Mouse (Mus musculus) embryonic facial prominence, embryonic 15.5 days (tissue): ENCODE data around the gene D17Wsu92e. TPM values are rescaled to one million over a fixed set of nuclear protein-coding genes. Genes with fewer than 3 reads are reported as not detected.

Source experiments
- ATAC-seq: fragments of 200-750 bp; cut with Nextera tagmentation; 2 replicates; pipeline ENCODE4 v1.8.0; 2017; ENCODE audit warnings: low read depth, moderate TSS enrichment; ENCODE audit not compliant: insufficient number of reproducible peaks, low FRiP score, low TSS enrichment
- H3K27ac ChIP-seq: fragments of 300-500 bp; sonication (generic); replicated peaks from 2 replicates; pipeline ENCODE4 v1.5.1; 2015; ENCODE audit warnings: mild to moderate bottlenecking, inconsistent platforms
- H3K27me3 ChIP-seq: fragments of 300-500 bp; sonication (generic); 2 replicates; pipeline ENCODE4 v1.6.1; 2015; ENCODE audit warnings: inconsistent platforms
- H3K36me3 ChIP-seq: fragments of 300-500 bp; sonication (generic); 2 replicates; pipeline ENCODE4 v1.6.1; 2015; ENCODE audit warnings: mild to moderate bottlenecking, inconsistent platforms
- H3K4me1 ChIP-seq: fragments of 300-500 bp; sonication (generic); 2 replicates; pipeline ENCODE4 v1.6.1; 2015; ENCODE audit warnings: inconsistent platforms
- H3K4me2 ChIP-seq: fragments of 300-500 bp; sonication (generic); replicated peaks from 2 replicates; pipeline ENCODE4 v1.6.1; 2015; ENCODE audit warnings: mild to moderate bottlenecking, inconsistent platforms
- H3K4me3 ChIP-seq: fragments of 300-500 bp; sonication (generic); replicated peaks from 2 replicates; pipeline ENCODE4 v1.5.1; 2015; ENCODE audit warnings: mild to moderate bottlenecking, inconsistent platforms
- H3K9ac ChIP-seq: fragments of 300-500 bp; sonication (generic); 2 replicates; pipeline ENCODE4 v1.6.1; 2015; ENCODE audit warnings: inconsistent platforms
- H3K9me3 ChIP-seq: fragments of 300-500 bp; sonication (generic); replicated peaks from 2 replicates; pipeline ENCODE4 v1.6.1; 2016; ENCODE audit warnings: inconsistent platforms
- WGBS: fragments of 180-500 bp; shearing (Covaris S2); methylation state at CpG from one replicate; pipeline ENCODE4 v1.1.7; 2015; 5-methylcytosine and 5-hydroxymethylcytosine counted together
- polyA plus RNA-seq: library from polyadenylated mRNA; unstranded; fragments of >200 nt; fragmentation: Nextera tagmentation; extraction: Ambion mirVana; gene quantifications from 2 replicates; pipeline ENCODE4 v1.2.1, GENCODE M21; 2015

Gene D17Wsu92e
- 18.2 and 20.6 TPM in 2 replicates for polyA plus RNA-seq

GRCm38 (mm10) chr17:27820568-27821406 lies at the start of gene D17Wsu92e:
Gene D17Wsu92e, minus strand, starts transcription at chr17:27820648.
- no peaks in the 10 kb centered on the region for H3K9me3 ChIP-seq
- 2% methylated on average over 43 of the region's 56 CpGs for WGBS
- H3K4me1 ChIP-seq: peaks cover 28% of the 10 kb centered on the region
- peak within 1 kb of the TSS; percentile 90 for H3K27ac ChIP-seq
- no peaks in the 10 kb centered on the region for H3K27me3 ChIP-seq
- H3K4me3 ChIP-seq: peak within 1 kb of the TSS; percentile 100
- ATAC-seq: peak; percentile 97
- H3K36me3 ChIP-seq: no peaks in the 10 kb centered on the region
- H3K9ac ChIP-seq: peak within 1 kb of the TSS; percentile 94
- H3K4me2 ChIP-seq: peak within 1 kb of the TSS; percentile 81

GRCm38 (mm10) chr17:27866737-27867136 lies 46.3 kb upstream of the D17Wsu92e start:
- Histone ChIP-seq H3K4me3 (no peak overlapping the region), H3K36me3 (peaks cover 5% of the 10 kb centered on the region; the same call in 1 of the 2 replicates), H3K27ac (no peak overlapping the region), H3K9me3 (no peaks in the 10 kb centered on the region), H3K4me2 (no peak overlapping the region), H3K27me3 (no peaks in the 10 kb centered on the region), H3K4me1 (no peaks in the 10 kb centered on the region), H3K9ac (no peak overlapping the region)
- ATAC-seq: no peak
- 63% methylated on average over 4 of the region's 4 CpGs for WGBS

- no peaks in the 10 kb centered on the region for H3K4me1 ChIP-seq
- 88% methylated on average over 2 of the region's 2 CpGs for WGBS
- H3K36me3 ChIP-seq: peaks cover 5% of the 10 kb centered on the region; the same call in 1 of the 2 replicates
- no peaks in the 10 kb centered on the region for H3K27me3 ChIP-seq
- H3K4me3 ChIP-seq: no peak overlapping the region
- H3K9me3 ChIP-seq: no peaks in the 10 kb centered on the region
- no peak overlapping the region for H3K4me2 ChIP-seq
- ATAC-seq: no peak
- H3K9ac ChIP-seq: no peak overlapping the region
- H3K27ac ChIP-seq: no peak overlapping the region
These were observed 45.0 kb upstream of the D17Wsu92e start for GRCm38 (mm10) chr17:27865461-27865860.

GRCm38 (mm10) chr17:27859131-27859530 lies 38.7 kb upstream of the D17Wsu92e start:
- WGBS: 48% methylated on average over 2 of the region's 2 CpGs
- Histone ChIP-seq H3K27me3 (no peaks in the 10 kb centered on the region), H3K9ac (no peak overlapping the region), H3K27ac (no peak overlapping the region), H3K36me3 (no peaks in the 10 kb centered on the region), H3K4me2 (no peak overlapping the region), H3K9me3 (no peaks in the 10 kb centered on the region), H3K4me3 (no peak overlapping the region), H3K4me1 (peaks cover 22% of the 10 kb centered on the region)
- ATAC-seq: no peak

GRCm38 (mm10) chr17:27857649-27858475 lies 37.4 kb upstream of the D17Wsu92e start:
- Histone ChIP-seq H3K9me3 (no peaks in the 10 kb centered on the region), H3K4me2 (peak overlapping the region; percentile 78), H3K4me3 (peak overlapping the region; percentile 95), H3K27ac (no peak overlapping the region), H3K36me3 (peaks cover 10% of the 10 kb centered on the region; the same call in 1 of the 2 replicates), H3K4me1 (peaks cover 22% of the 10 kb centered on the region), H3K9ac (no peak overlapping the region), H3K27me3 (no peaks in the 10 kb centered on the region)
- no peak for ATAC-seq
- 45% methylated on average over 11 of the region's 11 CpGs for WGBS

GRCm38 (mm10) chr17:27856798-27857648 lies 36.6 kb upstream of the D17Wsu92e start:
- peak overlapping the region; percentile 86 for H3K27ac ChIP-seq
- H3K4me3 ChIP-seq: peak overlapping the region; percentile 95
- peak overlapping the region; percentile 78 for H3K9ac ChIP-seq
- H3K27me3 ChIP-seq: no peaks in the 10 kb centered on the region
- peaks cover 18% of the 10 kb centered on the region for H3K36me3 ChIP-seq
- peak overlapping the region; percentile 78 for H3K4me2 ChIP-seq
- peaks cover 22% of the 10 kb centered on the region for H3K4me1 ChIP-seq
- WGBS: 1% methylated on average over 52 of the region's 52 CpGs
- peak; percentile 24 for ATAC-seq
- H3K9me3 ChIP-seq: no peaks in the 10 kb centered on the region

GRCm38 (mm10) chr17:27856265-27856797 lies 35.9 kb upstream of the D17Wsu92e start, which contains the start of gene Uhrf1bp1:
Gene Uhrf1bp1, plus strand, starts transcription at chr17:27856441.
- H3K9ac ChIP-seq: peak within 1 kb of the TSS; percentile 78
- peak within 1 kb of the TSS; percentile 86 for H3K27ac ChIP-seq
- H3K4me1 ChIP-seq: peaks cover 22% of the 10 kb centered on the region
- peaks cover 20% of the 10 kb centered on the region for H3K36me3 ChIP-seq
- WGBS: under 1% methylated on average over 42 of the region's 54 CpGs
- peak; percentile 85 for ATAC-seq
- peak within 1 kb of the TSS; percentile 78 for H3K4me2 ChIP-seq
- H3K4me3 ChIP-seq: peak within 1 kb of the TSS; percentile 95
- H3K9me3 ChIP-seq: no peaks in the 10 kb centered on the region
- no peaks in the 10 kb centered on the region for H3K27me3 ChIP-seq

- peaks cover 72% of the 10 kb centered on the region for H3K36me3 ChIP-seq
- WGBS: 76% methylated on average over 3 of the region's 3 CpGs
- no peaks in the 10 kb centered on the region for H3K27me3 ChIP-seq
- ATAC-seq: no peak
- H3K9me3 ChIP-seq: no peaks in the 10 kb centered on the region
- no peak overlapping the region for H3K9ac ChIP-seq
- no peak overlapping the region for H3K4me2 ChIP-seq
- H3K4me1 ChIP-seq: no peaks in the 10 kb centered on the region
- no peak overlapping the region for H3K4me3 ChIP-seq
- H3K27ac ChIP-seq: no peak overlapping the region
These were observed 30.6 kb upstream of the D17Wsu92e start for GRCm38 (mm10) chr17:27851076-27851475.

GRCm38 (mm10) chr17:27848351-27848750 lies 27.9 kb upstream of the D17Wsu92e start:
- H3K36me3 ChIP-seq: peaks cover 90% of the 10 kb centered on the region
- ATAC-seq: no peak

GRCm38 (mm10) chr17:27839469-27840252 lies 19.2 kb upstream of the D17Wsu92e start:
- no peaks in the 10 kb centered on the region for H3K9me3 ChIP-seq
- 2% methylated on average over 35 of the region's 35 CpGs for WGBS
- H3K9ac ChIP-seq: peak overlapping the region; percentile 76
- no peaks in the 10 kb centered on the region for H3K27me3 ChIP-seq
- peak; percentile 95 for ATAC-seq
- H3K27ac ChIP-seq: peak overlapping the region; percentile 61
- peak overlapping the region; percentile 58 for H3K4me2 ChIP-seq
- peaks cover 25% of the 10 kb centered on the region for H3K36me3 ChIP-seq
- peak overlapping the region; percentile 77 for H3K4me3 ChIP-seq
- H3K4me1 ChIP-seq: peaks cover 7% of the 10 kb centered on the region

More at GRCm38 (mm10) chr17:27848351-27848750, 27.9 kb upstream of the D17Wsu92e start:
- no peak overlapping the region for H3K9ac ChIP-seq
- no peak overlapping the region for H3K27ac ChIP-seq
- no peaks in the 10 kb centered on the region for H3K27me3 ChIP-seq
- no peaks in the 10 kb centered on the region for H3K4me1 ChIP-seq
- WGBS: 94% methylated on average over 1 of the region's 1 CpGs
- H3K9me3 ChIP-seq: no peaks in the 10 kb centered on the region
- no peak overlapping the region for H3K4me2 ChIP-seq
- H3K4me3 ChIP-seq: no peak overlapping the region
